Mouse (Mus musculus) forebrain, embryonic 14.5 days (tissue): ENCODE results near the gene Tlx2. TPM values are rescaled to one million over a fixed set of nuclear protein-coding genes. Genes with fewer than 3 reads are reported as not detected.
A peak's percentile ranks its signal among the peaks of the same experiment; 100 is the strongest.

Source experiments
- ATAC-seq: fragments of 200-750 bp; cut with Nextera tagmentation; 2 replicates; pipeline ENCODE4 v1.8.0; 2017; ENCODE audit warnings: mild to moderate bottlenecking, moderate library complexity
- DNase-seq: peaks from one replicate; pipeline ENCODE4 v3.0.0-alpha.2; 2015; ENCODE audit warnings: low spot score
- H3K27ac ChIP-seq: fragments of 300-500 bp; sonication (generic); 2 replicates; pipeline ENCODE4 v1.5.1; 2014; ENCODE audit warnings: low read depth, mild to moderate bottlenecking, control low read depth, low read length, moderate library complexity
- H3K27me3 ChIP-seq: fragments of 300-500 bp; sonication (generic); replicated peaks from 2 replicates; pipeline ENCODE4 v1.6.1; 2014; ENCODE audit warnings: low read length, control low read depth, mixed read lengths; ENCODE audit not compliant: control insufficient read depth, insufficient read depth
- H3K36me3 ChIP-seq: fragments of 300-500 bp; sonication (generic); 2 replicates; pipeline ENCODE4 v1.6.1; 2014; ENCODE audit warnings: low read length, control low read depth; ENCODE audit not compliant: control insufficient read depth, insufficient read depth
- H3K4me1 ChIP-seq: fragments of 300-500 bp; sonication (generic); 2 replicates; pipeline ENCODE4 v1.6.1; 2014; ENCODE audit warnings: antibody characterized with exemption, low read length, control low read depth; ENCODE audit not compliant: control insufficient read depth, insufficient read depth
- H3K4me2 ChIP-seq: fragments of 300-500 bp; sonication (generic); 2 replicates; pipeline ENCODE4 v1.6.1; 2014; ENCODE audit warnings: mild to moderate bottlenecking, control low read depth, low read length
- H3K4me3 ChIP-seq: fragments of 300-500 bp; sonication (generic); 2 replicates; pipeline ENCODE4 v1.5.1; 2014; ENCODE audit warnings: low read depth, low read length, control low read depth
- H3K9ac ChIP-seq: fragments of 300-500 bp; sonication (generic); 2 replicates; pipeline ENCODE4 v1.6.1; 2014; ENCODE audit warnings: mild to moderate bottlenecking, low read length, control low read depth, moderate library complexity
- H3K9me3 ChIP-seq: fragments of 300-500 bp; sonication (generic); replicated peaks from 2 replicates; pipeline ENCODE4 v1.6.1; 2016; ENCODE audit warnings: low read length, control low read depth, mixed read lengths; ENCODE audit not compliant: control insufficient read depth
- WGBS: fragments of 180-500 bp; shearing (Covaris S2); extraction: QIAGEN DNeasy Blood & Tissue Kit; methylation state at CpG from one replicate; pipeline ENCODE4 v1.1.7; 2014; 5-methylcytosine and 5-hydroxymethylcytosine counted together
- polyA plus RNA-seq: library from polyadenylated mRNA; unstranded; fragments of >200 nt; fragmentation: Nextera tagmentation; extraction: Ambion mirVana; gene quantifications from 2 replicates; pipeline ENCODE4 v1.2.1, GENCODE M21; 2014

Gene Tlx2
- polyA plus RNA-seq, 1 experiment from 2014 or later: not detected

DNA sequence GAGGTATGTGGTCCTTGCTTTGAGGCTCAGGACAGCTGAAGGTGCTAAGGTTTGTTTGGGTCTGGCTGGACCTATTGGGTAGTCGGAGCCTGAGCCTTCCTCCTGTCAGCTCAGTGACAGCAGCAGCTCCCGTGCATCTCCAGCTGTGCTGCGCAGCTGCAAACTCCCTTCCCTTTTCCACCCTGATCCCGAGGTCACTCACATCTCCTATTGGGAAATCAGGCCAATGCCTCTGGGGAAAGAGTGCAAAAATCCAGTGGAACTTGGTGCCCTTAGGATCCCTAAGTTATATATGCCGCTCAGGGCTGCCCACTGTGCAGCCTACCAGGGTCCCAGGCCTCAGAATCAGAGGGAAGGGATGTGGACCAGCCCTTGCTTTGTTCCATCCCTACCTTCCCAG, 13.4 kb upstream of the Tlx2 start:
- DNase-seq: no peak
- WGBS: 14% methylated on average over 5 of the region's 5 CpGs
- Histone ChIP-seq H3K4me3 (no peak overlapping the region), H3K36me3 (peaks cover 22% of the 10 kb centered on the region), H3K9me3 (no peaks in the 10 kb centered on the region), H3K4me1 (peaks cover 5% of the 10 kb centered on the region; the same call in 1 of the 2 replicates), H3K9ac (no peak overlapping the region), H3K4me2 (no peak overlapping the region), H3K27me3 (peaks cover 59% of the 10 kb centered on the region), H3K27ac (no peak overlapping the region)
- ATAC-seq: no peak

DNA sequence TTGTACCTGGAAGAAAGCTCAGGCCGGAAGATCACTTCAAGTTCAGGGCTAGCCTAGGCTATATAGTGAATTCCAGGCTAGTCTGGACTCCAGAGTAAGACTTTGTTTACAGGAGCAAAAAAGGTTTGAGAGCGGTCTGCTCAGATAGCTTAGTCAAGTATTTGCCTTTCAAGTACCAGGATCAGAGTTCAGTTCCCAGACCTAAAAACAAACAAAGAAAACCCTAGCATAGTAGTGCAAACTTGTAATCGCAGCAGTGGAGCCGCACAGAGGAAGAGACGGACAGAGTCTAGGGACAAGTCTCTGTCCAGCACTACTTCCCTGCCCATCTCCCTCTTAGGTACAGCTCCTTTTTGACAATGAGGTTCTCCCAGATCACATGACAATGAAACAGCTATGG, 10.1 kb upstream of the Tlx2 start:
- H3K4me3 ChIP-seq: no peak overlapping the region
- no peaks in the 10 kb centered on the region for H3K9me3 ChIP-seq
- DNase-seq (no peak), ATAC-seq (no peak)
- no peak overlapping the region for H3K27ac ChIP-seq
- H3K27me3 ChIP-seq: peaks cover 41% of the 10 kb centered on the region
- H3K4me2 ChIP-seq: no peak overlapping the region
- no peak overlapping the region for H3K9ac ChIP-seq
- 97% methylated on average over 5 of the region's 5 CpGs for WGBS
- H3K4me1 ChIP-seq: peaks cover 5% of the 10 kb centered on the region; the same call in 1 of the 2 replicates
- H3K36me3 ChIP-seq: peaks cover 22% of the 10 kb centered on the region

DNA sequence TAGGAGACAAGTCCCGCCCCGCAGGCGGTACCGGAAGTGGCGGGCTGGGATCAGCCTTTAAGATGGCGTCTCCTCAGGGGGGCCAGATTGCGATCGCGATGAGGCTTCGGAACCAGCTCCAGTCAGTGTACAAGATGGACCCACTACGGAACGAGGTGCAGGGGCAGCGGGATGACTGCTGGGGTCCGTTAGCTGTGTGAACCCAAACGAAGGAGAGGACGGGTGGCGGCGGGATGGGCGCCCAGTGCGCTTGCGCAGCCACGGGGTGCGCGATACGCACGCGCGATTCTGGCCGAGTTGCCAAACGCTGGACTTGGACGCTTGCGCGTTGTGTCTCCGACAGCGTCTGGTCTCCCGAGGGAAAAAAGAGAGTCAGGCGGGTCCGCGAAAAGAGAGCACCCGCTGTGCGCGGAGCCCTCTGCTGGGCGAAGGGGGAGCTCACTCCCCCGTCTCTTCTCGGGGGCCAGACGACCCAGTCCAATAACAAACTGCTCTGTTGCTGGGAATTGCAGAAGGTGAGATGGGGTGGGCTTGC, 8.3 kb upstream of the Tlx2 start:
- H3K36me3 ChIP-seq: peaks cover 22% of the 10 kb centered on the region
- WGBS: under 1% methylated on average over 46 of the region's 46 CpGs
- H3K4me2 ChIP-seq: peak overlapping the region; percentile 97
- H3K4me1 ChIP-seq: peaks cover 5% of the 10 kb centered on the region; the same call in 1 of the 2 replicates
- no peaks in the 10 kb centered on the region for H3K9me3 ChIP-seq
- DNase-seq (peak; percentile 99), ATAC-seq (peak; percentile 96)
- H3K27me3 ChIP-seq: peaks cover 36% of the 10 kb centered on the region
- H3K9ac ChIP-seq: peak overlapping the region; percentile 80
- peak overlapping the region; percentile 72 for H3K4me3 ChIP-seq
- H3K27ac ChIP-seq: peak overlapping the region; percentile 89

DNA sequence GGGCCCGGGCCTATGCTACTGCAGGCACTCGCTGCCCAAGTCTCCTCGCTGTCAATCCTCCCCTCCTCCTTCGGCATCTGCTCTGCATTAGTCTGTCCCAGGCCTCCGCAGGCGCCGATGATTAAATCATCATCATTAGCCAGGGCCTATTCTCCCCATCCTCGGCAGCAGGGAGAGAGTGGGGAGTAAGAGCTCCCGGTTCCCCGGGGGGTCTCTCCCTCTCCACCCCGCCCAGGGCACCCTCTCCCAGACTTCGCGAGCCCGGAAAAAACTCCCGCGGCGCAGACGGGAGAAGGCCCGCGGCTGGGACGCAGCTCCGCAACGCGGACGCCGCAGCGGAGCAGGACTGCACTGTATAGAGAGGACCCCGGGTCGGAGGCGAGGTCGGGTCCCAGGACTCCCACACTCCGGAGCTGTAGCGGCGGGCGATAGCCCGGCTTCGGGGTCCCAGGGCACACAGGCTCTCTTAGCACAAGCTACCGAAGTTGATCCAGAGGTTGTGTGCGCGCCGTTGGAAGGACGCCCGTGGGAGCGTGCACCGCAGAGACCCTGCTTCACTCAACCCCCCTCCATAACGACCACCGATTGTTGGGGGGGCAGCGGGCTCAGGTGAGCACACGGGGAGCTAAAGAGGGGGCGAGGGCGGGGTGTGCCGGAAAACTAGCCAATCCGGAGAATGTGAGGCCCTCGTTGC, 7.7 kb upstream of the Tlx2 start, which contains the start of gene Pcgf1:
Gene Pcgf1 (plus strand): TSS at position 240 of the 694 bp plus-strand sequence.
- DNase-seq (peak; percentile 49), ATAC-seq (peak; percentile 66)
- peak within 1 kb of the TSS; percentile 97 for H3K4me2 ChIP-seq
- peaks cover 22% of the 10 kb centered on the region for H3K36me3 ChIP-seq
- H3K9ac ChIP-seq: peak within 1 kb of the TSS; percentile 80
- H3K9me3 ChIP-seq: no peaks in the 10 kb centered on the region
- H3K4me3 ChIP-seq: peak within 1 kb of the TSS; percentile 72
- peaks cover 35% of the 10 kb centered on the region for H3K27me3 ChIP-seq
- H3K27ac ChIP-seq: peak within 1 kb of the TSS; percentile 89
- H3K4me1 ChIP-seq: peaks cover 5% of the 10 kb centered on the region; the same call in 1 of the 2 replicates
- WGBS: 0% methylated on average over 51 of the region's 54 CpGs

DNA sequence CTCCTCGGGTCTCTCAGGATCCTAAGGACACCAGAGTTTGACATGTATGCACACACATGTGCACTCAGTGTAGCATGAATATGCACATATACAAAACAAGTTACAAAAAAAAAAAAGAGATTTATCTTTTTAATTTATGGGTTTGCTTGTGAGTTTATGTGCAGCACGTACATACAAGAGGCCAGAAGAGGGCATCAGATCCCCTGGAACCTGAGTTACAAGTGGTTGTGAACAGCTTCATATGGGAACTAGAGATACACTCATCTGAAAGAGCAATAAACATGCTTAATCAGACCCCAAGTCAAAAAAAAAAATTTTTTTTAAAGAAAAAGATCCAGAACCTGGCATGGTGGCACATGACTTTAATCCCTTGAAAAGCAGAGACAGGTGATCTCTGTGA, 4.9 kb upstream of the Tlx2 start:
- WGBS: 17% methylated on average over 2 of the region's 2 CpGs
- Histone ChIP-seq H3K9me3 (no peaks in the 10 kb centered on the region), H3K36me3 (peaks cover 4% of the 10 kb centered on the region; the same call in 1 of the 2 replicates), H3K9ac (no peak overlapping the region), H3K4me2 (no peak overlapping the region), H3K4me3 (no peak overlapping the region), H3K27ac (no peak overlapping the region), H3K4me1 (peaks cover 5% of the 10 kb centered on the region), H3K27me3 (peaks cover 56% of the 10 kb centered on the region)
- DNase-seq: no peak
- ATAC-seq: no peak

DNA sequence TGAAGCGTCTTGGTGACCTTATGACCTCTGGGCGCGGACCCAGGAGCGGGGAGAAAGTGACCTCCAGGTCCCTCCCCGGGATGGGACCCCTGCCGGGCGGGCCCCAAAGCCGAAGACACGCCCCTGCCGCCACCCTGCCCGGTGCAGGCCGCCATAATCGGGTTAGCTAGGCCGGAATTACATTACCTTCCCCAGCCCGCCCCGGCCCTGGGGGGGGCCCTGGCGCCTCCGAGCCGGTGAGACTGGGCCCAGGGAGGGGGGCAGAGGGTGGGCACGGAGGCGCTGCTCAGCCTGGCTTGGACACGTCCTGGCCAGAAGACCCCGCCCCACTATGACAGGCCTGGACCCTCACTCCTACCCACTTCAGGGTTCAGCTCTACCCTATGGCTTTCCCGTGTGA, 1.1 kb upstream of the Tlx2 start:
- Histone ChIP-seq H3K9ac (no peak overlapping the region), H3K27me3 (peaks cover 89% of the 10 kb centered on the region), H3K36me3 (no peaks in the 10 kb centered on the region), H3K4me1 (no peaks in the 10 kb centered on the region; the same call in 1 of the 2 replicates), H3K4me3 (no peak overlapping the region), H3K9me3 (no peaks in the 10 kb centered on the region), H3K4me2 (no peak overlapping the region), H3K27ac (no peak overlapping the region)
- DNase-seq (no peak), ATAC-seq (peak; percentile 24; the same call in 1 of the 2 replicates)
- under 1% methylated on average over 24 of the region's 24 CpGs for WGBS

DNA sequence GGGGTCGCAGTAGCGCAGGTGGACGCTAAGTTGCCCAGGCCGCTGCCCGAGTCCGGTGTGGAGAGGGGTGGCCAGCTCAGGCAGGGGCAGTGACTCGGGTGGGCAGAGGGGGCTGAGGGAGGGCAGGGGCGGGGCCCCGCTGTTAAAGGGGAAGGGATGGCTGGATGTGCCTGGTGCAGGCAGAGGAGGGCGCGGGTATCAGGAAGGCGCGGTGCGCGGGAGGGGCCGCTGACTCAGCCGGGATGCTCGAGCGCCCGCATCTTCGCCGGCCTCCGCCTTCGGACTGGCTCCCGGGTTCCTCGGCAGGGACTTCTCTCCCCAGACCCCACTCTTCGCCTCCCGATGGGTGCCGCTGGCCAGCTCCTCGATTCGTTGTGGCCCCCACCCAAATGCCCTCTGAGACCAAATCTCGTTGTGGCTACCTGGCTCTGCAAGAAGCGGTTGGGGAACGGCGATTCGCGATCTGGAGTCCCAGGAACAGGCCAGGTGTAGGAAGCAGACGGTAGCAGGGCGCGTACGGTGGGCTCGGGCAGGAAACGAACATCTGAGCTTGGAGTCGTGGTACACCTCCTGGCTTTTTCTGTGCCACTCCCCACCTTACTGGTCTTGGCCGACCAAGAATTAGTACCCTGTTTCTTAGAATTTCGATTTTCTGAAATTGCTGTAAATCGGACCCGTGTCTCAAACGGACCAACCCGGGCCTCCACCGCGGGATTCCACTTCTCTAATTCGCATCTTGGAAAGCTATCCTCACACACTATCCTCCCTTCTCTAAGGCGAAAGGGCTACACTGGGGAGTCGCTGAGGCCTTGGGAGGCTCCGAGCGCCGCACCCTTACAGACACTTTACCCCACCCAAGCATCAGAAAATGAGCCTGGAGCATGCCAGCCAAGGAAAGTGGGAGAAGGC, 472 bp upstream of the Tlx2 start:
- Histone ChIP-seq H3K27me3 (peaks cover 89% of the 10 kb centered on the region), H3K36me3 (no peaks in the 10 kb centered on the region), H3K9ac (no peak overlapping the region), H3K4me2 (0 out of 2 replicates have a peak overlapping the region, but pooled peaks have one; percentile 16), H3K4me3 (0 out of 2 replicates have a peak overlapping the region, but pooled peaks have one; percentile 9), H3K9me3 (no peaks in the 10 kb centered on the region), H3K4me1 (no peaks in the 10 kb centered on the region; the same call in 1 of the 2 replicates), H3K27ac (no peak overlapping the region)
- ATAC-seq: 0 out of 2 replicates have a peak, but pooled peaks have one; percentile 9
- under 1% methylated on average over 55 of the region's 58 CpGs for WGBS
- DNase-seq: peak; percentile 38

DNA sequence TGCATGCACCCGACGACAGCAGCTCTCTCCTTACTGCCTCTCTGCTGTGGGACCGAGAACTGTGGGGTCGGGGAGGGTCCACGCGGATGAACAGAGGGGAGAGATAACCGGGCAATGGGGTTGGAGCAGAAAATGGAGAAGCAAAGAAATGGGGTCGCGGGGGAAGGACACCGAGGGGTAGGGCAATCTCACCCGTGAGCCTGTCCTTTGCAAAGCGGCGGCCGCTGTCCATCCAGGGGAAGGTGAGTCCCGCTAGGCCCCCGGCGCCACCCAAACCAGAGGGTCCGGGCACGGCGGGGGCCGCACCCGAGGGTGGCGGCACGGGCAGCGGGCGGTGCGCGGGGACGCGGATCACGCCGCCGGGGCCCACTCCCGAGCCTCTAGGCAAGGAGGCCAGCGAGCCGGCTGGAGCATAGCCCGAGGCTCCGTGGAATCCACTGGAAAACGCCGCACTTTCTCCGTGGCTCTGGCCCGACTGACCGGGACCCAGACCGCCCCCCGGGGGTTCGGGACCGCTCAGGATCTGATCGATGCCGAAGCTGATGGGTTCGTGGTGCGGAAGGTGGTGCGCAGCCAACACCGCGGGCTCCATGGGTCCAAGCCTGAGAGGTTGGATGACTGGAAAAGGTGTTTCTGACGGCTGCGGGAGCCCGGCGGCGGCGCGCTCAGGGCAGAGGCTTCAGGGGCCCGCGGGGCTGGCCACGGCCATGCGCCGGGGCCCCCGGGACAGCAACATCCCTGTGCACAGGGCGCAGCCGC, 426 bp downstream of the Tlx2 start:
- H3K27me3 ChIP-seq: peaks cover 91% of the 10 kb centered on the region
- H3K4me3 ChIP-seq: 0 out of 2 replicates have a peak overlapping the region, but pooled peaks have one; percentile 9
- no peaks in the 10 kb centered on the region for H3K9me3 ChIP-seq
- no peak overlapping the region for H3K27ac ChIP-seq
- WGBS: 1% methylated on average over 51 of the region's 69 CpGs
- H3K9ac ChIP-seq: no peak overlapping the region
- no peaks in the 10 kb centered on the region; the same call in 1 of the 2 replicates for H3K4me1 ChIP-seq
- H3K36me3 ChIP-seq: no peaks in the 10 kb centered on the region
- 0 out of 2 replicates have a peak overlapping the region, but pooled peaks have one; percentile 16 for H3K4me2 ChIP-seq
- ATAC-seq (0 out of 2 replicates have a peak, but pooled peaks have one; percentile 16), DNase-seq (no peak)
